Mouse (Mus musculus) small intestine, adult 2 months (tissue): ENCODE measurements around the gene Cabp2. TPM values are rescaled to one million over a fixed set of nuclear protein-coding genes. Genes with fewer than 3 reads are reported as not detected.
"Not testable (repeated sequence)": the region's sequence is repeated elsewhere in the genome, so short reads cannot be mapped to it uniquely, and the experiment has no call there.

ENCODE experiments used
- H3K27ac ChIP-seq: fragments of 200-500 bp; 2 replicates; pipeline ENCODE4 v1.5.1; 2012; ENCODE audit warnings: low read depth, low read length, control low read depth, inconsistent platforms; ENCODE audit not compliant: insufficient read depth
- H3K27me3 ChIP-seq: fragments of 200-500 bp; 2 replicates; pipeline ENCODE4 v1.6.1; 2012; ENCODE audit warnings: mild to moderate bottlenecking, moderate library complexity, low read length, inconsistent platforms; ENCODE audit not compliant: control insufficient read depth, insufficient read depth
- H3K36me3 ChIP-seq: fragments of 200-500 bp; 2 replicates; pipeline ENCODE4 v1.6.1; 2012; ENCODE audit warnings: mild to moderate bottlenecking, low read length, control low read depth, inconsistent platforms; ENCODE audit not compliant: control insufficient read depth, insufficient read depth
- H3K4me1 ChIP-seq: fragments of 200-500 bp; 2 replicates; pipeline ENCODE4 v1.6.1; 2012; ENCODE audit warnings: low read length, inconsistent platforms, mixed read lengths; ENCODE audit not compliant: control insufficient read depth, insufficient read depth, insufficient read length
- H3K4me3 ChIP-seq: fragments of 200-500 bp; 2 replicates; pipeline ENCODE4 v1.5.1; 2012; ENCODE audit warnings: low read depth, mild to moderate bottlenecking, control low read depth, inconsistent platforms, low read length, moderate library complexity
- CTCF ChIP-seq: fragments of 200-500 bp; IDR thresholded peaks from 2 replicates; pipeline ENCODE4 v1.5.1; 2012; ENCODE audit warnings: low read depth, mild to moderate bottlenecking, control low read depth, inconsistent platforms, low read length, moderate library complexity, mixed read lengths; ENCODE audit not compliant: insufficient replicate concordance, insufficient read length; ENCODE audit errors: extremely low read depth
- POLR2A ChIP-seq: fragments of 200-500 bp; IDR thresholded peaks from 2 replicates; pipeline ENCODE4 v1.6.1; 2012; ENCODE audit warnings: low read depth, mild to moderate bottlenecking, control low read depth, inconsistent platforms, low read length, moderate library complexity
- whole genome bisulfite sequencing: fragments of 180-500 bp; shearing (Covaris S2); methylation state at CpG from one replicate; pipeline ENCODE4 v1.1.7; 2018; 5-methylcytosine and 5-hydroxymethylcytosine counted together
- polyA plus RNA-seq: library from polyadenylated mRNA; depleted of rRNA; stranded (reverse); fragments of >200 nt; gene quantifications from 2 replicates; pipeline ENCODE4 v1.2.3, GENCODE M21; 2012

Cabp2 gene
- polyA plus RNA-seq, 1 experiment = not detected

DNA sequence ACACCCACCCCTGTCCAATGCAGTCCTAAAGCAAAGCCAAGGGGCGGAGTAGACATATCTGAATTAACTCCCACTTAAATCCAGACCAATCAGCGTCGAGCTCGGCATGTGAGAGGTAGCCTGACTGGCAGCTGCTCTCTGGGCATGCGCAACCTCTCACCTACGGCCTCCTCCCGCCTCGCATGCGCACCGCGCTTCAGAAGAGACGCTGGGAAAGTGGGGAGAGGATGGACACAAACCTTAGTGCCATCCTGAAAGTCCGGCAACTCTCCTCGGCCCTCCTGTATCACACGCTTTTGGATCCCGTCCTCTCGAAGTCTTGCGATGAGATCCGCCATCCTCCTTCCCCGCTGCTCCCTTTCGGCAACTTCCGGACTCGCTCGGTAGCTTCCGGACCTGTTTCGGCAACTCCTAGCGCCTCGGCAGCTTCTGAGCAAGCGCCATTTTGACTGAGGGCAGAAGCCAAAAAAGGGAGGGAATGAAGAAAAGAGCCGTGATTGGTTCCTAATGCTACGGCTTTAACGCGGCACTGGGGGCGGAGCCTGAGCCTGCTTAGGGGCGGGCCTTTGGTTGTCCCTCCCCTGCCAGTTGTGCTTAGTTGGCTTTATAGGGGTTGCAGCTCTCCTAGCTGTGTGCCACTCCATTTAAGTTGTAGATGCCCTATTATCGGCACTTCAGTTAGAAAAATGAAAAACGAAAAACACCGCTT, 39.9 kb downstream of the Cabp2 start:
- H3K4me3 ChIP-seq = peak overlapping the region; percentile 68
- peak overlapping the region; percentile 79 for H3K27ac ChIP-seq
- whole genome bisulfite sequencing = 3% methylated on average over 38 of the region's 38 CpGs
- peaks cover 12% of the 10 kb centered on the region; the same call in 1 of the 2 replicates for H3K4me1 ChIP-seq
- peaks cover 14% of the 10 kb centered on the region; the same call in 1 of the 2 replicates for H3K36me3 ChIP-seq
- H3K27me3 ChIP-seq = no peaks in the 10 kb centered on the region
- TF ChIP-seq CTCF = no peak
- TF ChIP-seq POLR2A = peak; percentile 45

DNA sequence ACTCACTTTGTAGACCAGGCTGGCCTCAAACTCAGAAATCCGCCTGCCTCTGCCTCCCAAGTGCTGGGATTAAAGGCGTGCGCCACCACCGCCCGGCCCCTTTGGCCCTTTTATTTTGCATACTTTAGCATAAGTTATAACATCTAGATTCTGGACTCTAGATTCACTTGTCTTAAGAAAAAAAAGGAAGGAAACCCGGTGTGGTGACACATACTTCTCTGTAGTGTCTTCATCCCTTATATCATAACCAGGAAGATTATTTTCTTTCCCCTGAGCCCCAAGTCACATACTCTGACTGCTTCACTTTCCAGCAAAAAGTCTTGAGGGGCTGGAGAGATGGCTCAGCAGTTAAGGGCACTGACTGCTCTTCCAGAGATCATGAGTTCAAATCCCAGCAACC, 40.5 kb downstream of the Cabp2 start:
- H3K27ac ChIP-seq = peak overlapping the region; percentile 11; the same call in 1 of the 2 replicates
- peaks cover 17% of the 10 kb centered on the region for H3K4me1 ChIP-seq
- not testable (repeated sequence) for H3K36me3 ChIP-seq, H3K27me3 ChIP-seq, H3K4me3 ChIP-seq
- WGBS = 50% methylated on average over 6 of the region's 6 CpGs

DNA sequence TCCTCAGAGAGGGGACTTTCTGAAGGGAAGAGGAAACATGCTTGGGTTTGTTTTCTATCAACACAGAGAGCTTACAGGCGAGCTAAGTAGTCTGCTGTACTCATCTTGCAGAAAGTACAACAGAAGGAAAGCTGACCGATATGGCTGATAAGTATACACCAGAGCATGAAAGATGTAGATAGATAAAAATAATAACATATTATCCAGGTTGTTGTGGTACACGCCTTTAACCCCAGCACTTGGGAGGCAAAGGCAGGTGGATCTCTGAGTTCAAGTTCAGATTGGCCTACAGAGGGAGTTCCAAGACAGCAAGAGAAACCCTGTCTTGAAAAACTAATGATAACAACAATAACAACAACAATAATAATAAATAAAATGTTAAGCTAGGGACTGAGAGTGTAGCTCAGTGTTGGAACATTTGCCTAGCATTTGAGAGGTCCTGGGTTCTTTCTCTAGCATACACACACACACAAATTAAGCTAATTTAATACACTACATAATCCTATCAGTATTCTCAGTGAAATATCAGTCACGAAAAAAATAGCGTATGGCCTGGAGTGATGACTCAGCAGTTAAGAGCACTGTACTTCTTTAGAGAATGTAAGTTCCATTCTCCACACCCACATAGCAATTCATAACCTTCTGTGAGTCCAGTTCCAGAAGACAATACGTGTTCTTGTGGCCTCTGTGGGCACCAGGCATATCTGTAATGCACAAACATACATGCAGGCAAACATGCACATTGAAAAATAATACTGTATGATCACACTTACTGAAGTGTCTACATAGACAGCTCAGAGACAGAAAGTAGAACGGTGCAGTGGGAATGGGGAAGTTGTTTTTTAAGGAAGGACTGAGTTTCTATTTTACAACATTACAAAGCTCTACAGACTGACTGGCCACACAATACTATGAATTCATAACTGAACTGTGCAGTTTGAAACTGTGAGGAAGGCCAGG, 41.3 kb downstream of the Cabp2 start:
- Histone ChIP-seq H3K27ac (no peak overlapping the region), H3K4me3 (no peak overlapping the region), H3K4me1 (peaks cover 24% of the 10 kb centered on the region), H3K36me3 (peaks cover 5% of the 10 kb centered on the region; the same call in 1 of the 2 replicates), H3K27me3 (no peaks in the 10 kb centered on the region)
- TF ChIP-seq POLR2A (no peak), CTCF (no peak)
- WGBS = 75% methylated on average over 7 of the region's 7 CpGs

DNA sequence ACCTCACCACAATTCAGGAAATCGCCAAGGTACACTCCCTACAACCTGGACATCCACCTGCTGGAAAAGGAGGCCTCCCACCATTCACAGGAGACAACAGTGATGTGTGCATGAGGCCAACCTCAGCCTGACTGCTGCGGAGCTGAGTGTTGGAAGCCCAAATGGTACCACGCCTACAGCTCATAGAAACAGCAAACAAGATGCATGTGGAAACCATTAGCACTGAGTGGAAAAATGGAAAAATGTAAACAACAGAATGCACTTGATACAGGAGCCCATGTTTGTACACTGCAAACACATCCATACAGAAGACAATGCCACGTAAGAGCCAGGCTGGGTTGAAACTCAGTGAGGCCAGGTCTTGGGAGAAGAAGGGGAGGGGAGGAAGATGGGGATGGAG, 43.1 kb downstream of the Cabp2 start:
- 85% methylated on average over 4 of the region's 4 CpGs for WGBS
- no peak overlapping the region for H3K27ac ChIP-seq
- H3K27me3 ChIP-seq = no peaks in the 10 kb centered on the region
- no peak for TF ChIP-seq POLR2A
- TF ChIP-seq CTCF = no peak
- peaks cover 8% of the 10 kb centered on the region; the same call in 1 of the 2 replicates for H3K36me3 ChIP-seq
- peaks cover 21% of the 10 kb centered on the region for H3K4me1 ChIP-seq
- no peak overlapping the region for H3K4me3 ChIP-seq

DNA sequence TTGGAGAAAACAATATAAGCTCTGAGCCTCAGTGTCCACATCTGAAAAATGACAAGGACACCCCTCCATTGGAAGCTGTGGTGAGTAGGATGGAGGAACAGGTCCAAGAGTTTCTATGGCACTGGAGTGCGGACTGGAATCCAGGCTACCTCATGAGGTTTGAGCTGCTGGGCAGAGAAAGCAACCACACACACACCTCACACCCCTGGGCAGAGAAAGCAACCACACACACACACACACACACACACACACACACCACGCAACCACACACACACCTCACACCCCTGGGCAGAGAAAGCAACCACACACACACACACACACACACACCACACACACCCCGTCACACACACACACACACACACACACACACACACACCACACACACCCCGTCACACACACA, 43.9 kb downstream of the Cabp2 start:
- WGBS = 5% methylated on average over 4 of the region's 4 CpGs
- Histone ChIP-seq H3K4me3 (peak overlapping the region; percentile 60), H3K36me3 (peaks cover 13% of the 10 kb centered on the region; the same call in 1 of the 2 replicates), H3K4me1 (peaks cover 19% of the 10 kb centered on the region), H3K27ac (peak overlapping the region; percentile 55)
- not testable (repeated sequence) for H3K27me3 ChIP-seq

DNA sequence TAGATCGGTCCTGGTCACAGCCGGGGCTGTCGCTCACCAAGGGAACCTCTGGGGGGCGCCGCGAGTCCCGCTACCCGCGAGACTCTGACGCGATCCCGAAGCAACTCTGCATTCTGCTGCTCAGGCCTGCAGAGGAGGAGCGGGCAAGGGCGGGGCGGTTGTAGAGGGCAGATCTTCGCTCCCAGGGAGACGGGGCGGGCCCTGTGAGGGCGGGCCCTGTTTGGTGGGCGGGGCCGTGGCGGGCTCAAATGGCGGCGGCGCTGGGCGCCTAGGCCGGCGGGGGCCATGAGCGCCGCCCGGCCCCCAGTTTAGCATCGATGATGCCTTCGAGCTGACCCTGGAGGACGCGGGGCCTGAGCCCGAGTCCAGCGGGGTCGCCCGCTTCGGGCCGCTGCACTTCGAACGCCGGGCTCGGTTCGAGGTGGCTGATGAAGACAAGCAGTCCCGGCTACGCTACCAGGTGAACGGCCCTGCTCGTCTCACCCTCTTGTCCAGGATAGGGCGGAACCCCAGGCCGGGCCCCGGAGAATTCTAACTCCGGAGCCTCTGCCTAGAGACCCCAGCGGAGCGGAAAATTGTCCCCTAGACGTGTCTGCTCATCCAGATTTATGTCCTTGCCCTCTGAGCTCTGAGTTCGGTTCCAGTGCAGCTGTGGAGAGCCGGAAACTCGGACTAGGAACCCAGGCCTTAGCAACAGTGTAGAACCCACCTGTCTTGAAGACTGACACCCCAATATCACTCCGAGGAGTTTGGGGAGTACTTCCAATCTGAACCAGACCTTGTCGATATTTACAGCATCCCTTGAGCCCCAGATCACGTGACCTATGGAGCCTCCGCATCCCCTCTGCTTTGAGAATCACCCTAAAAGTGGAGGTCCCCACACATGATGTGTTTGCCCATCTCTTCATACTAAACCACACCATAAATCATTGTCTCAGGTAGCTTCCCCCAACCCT, 44.6 kb downstream of the Cabp2 start, which contains the start of gene Aip:
Gene Aip (minus strand): TSS at position 118 of the 956 bp plus-strand sequence.
- under 1% methylated on average over 64 of the region's 64 CpGs for WGBS
- H3K36me3 ChIP-seq = peaks cover 14% of the 10 kb centered on the region
- H3K4me1 ChIP-seq = peaks cover 13% of the 10 kb centered on the region
- peak within 1 kb of the TSS; percentile 78 for H3K4me3 ChIP-seq
- peak within 1 kb of the TSS; percentile 55 for H3K27ac ChIP-seq
- TF ChIP-seq POLR2A (peak; percentile 61), CTCF (peak; percentile 68)
- no peaks in the 10 kb centered on the region for H3K27me3 ChIP-seq
